Mouse (Mus musculus): ENCODE results near the gene Krt80. TPM values are rescaled to one million over a fixed set of nuclear protein-coding genes. Genes with fewer than 3 reads are reported as not detected.
"Not testable (repeated sequence)": the region's sequence is repeated elsewhere in the genome, so short reads cannot be mapped to it uniquely, and the experiment has no call there.

The Krt80 gene
- total RNA-seq, 2 experiments from 2014 or later: 0.42 to 2.5 TPM

DNA sequence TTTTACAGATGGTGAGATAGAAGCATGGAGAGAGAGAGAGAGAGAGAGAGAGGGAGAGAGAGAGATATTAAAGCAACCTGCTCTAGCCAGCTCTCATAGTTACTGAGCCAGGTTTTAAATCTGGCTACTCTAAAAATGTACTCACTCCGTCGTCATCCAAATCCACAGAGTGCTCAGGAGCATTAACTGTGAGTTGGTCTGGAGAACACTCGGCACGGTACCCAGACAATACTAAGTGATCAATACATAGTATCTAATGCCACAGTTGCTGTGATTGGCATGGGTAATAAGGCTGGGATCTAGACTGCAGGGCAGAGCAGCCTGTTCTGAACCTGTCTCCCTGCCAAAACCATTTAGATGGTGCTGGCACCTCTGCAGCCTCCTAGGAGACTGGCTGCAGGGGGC is 14.6 kb downstream of the Krt80 start:
- no peak for ATAC-seq (replicated peaks; ENCODE audit: low FRiP score, poor library complexity, severe bottlenecking)

DNA sequence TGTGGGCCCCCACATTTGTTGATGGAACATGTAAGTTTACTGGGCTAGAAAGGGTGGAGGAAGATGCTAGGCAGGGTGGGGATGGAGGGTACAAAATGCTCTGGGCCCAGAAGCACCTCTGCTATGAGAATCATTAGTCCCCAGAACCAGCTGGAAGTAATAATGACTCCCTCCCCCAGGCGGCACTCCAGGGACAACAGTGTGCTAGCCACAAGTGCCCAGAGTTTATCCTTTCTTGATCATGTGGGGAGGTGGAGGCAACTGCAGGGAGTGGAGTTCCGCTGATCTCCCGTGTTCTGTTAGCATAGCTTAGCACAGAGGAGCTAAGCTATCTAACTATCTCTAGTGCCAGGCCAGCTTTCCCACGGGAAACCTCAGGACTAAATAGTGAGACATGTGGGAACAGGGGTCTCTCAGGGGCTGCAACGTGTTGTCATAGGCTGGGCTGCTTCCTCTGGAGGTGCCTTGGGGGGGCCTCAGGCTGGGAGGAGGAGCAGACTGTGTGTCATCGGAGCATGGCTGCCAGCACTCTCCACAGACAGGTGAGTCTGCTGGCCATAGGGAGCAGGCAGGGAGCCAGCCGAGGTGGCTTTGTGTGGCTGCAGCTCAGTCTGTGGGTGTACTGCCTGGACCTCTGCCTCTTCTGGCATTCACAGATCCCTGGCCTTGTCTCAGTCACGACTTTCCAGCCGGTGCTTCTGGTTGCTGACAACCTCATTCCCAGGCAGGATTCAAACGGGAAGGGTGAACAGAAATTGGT is 17.1 kb downstream of the Krt80 start:
- no peak for ATAC-seq (replicated peaks; ENCODE audit: low FRiP score, poor library complexity, severe bottlenecking)

DNA sequence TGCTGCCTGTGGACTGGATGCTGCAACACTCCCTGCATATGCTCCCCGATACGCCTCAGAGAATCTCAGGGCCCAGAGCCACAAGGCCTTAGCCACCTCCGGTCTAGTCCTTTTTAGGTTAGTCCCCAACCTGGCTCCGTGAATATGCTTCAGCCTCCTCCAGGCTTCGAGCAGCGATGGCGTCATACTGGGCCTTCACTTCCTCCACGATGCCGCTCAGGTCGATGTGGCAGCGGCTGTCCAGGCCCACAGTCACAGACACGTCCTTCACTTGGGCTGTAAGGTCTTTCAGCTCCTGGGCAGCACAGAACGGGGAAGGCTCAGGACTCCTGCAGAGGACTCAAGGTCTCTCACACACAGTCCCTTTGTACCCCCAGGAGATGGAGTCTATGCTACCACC is 17.9 kb downstream of the Krt80 start:
- no peak for ATAC-seq (replicated peaks; ENCODE audit: low FRiP score, poor library complexity, severe bottlenecking)

DNA sequence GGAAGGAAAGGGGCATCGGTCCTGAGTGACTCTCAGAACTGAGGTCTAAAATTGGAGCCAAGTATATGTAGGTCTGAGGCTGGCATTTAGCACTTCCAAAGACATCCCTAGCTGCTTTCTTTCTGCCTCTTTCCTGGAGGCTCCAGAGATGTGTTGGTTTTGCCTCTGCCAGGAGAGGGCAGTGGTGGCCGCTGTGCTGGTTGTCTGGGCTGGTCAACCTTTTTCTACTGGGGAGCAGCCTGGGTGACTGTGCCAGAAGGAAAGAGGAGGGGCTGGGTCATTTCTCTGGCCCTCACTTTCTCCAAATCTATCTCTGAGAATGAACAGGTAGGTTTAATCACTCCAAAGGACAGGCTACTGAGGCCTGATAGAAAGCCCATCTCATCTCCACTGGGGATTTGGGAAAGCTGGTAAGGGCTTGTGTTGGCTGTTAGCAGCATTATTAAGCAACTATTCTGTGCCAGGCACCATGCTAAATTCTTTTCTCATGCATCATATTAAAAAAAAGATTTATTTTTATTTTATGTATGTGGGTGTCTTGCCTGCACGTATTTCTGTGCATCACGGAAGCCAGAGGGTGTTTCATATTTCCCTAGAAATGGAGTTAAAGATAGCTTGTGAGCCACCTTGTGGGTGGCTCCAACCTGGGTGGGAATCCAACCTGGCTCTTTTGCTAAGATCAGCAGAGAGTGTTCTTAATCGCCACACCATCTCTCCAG is 28.0 kb downstream of the Krt80 start:
- ATAC-seq (replicated peaks; ENCODE audit: low FRiP score, poor library complexity, severe bottlenecking): no peak

DNA sequence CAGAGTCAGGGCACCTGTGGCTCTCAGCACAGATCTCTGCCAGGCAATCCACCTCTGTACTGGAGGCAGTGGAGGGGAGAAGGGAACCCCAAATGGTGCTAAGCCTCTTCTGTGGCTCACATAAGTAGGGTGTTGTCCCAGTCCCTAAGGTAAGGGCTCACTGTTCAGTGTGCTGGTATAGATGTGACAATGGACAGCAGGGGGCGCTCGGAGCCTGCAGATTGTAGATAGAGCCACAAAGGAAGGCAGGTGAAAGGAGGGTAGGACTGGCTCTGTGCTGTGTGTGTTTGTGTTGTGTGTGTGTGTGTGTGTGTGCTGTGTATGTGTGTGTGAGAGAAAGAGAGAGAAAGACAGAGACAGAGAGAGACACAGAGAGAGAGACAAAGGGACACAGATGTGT is 30.4 kb downstream of the Krt80 start:
- ATAC-seq (replicated peaks; ENCODE audit: low FRiP score, poor library complexity, severe bottlenecking): no peak

DNA sequence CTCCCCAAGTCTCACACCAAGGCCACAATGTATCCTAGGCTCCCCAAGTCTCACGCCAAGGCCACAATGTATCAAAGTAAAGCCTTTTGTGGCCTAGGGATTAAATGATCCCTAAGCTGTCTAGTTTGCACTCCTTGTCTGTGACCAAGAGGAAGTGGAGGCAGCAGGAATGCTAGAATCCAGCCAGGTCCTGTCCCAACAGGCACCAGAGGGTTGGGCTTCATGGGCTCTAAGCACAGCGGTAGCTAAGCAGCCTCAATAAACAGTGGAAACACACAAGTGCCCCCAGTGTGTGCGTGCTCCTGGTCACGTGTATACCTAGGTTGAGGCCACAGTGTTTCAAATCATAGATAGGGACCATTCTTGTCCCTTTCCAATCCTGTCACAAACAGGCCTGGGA is 31.6 kb downstream of the Krt80 start:
- no peak for ATAC-seq (replicated peaks; ENCODE audit: low FRiP score, poor library complexity, severe bottlenecking)

DNA sequence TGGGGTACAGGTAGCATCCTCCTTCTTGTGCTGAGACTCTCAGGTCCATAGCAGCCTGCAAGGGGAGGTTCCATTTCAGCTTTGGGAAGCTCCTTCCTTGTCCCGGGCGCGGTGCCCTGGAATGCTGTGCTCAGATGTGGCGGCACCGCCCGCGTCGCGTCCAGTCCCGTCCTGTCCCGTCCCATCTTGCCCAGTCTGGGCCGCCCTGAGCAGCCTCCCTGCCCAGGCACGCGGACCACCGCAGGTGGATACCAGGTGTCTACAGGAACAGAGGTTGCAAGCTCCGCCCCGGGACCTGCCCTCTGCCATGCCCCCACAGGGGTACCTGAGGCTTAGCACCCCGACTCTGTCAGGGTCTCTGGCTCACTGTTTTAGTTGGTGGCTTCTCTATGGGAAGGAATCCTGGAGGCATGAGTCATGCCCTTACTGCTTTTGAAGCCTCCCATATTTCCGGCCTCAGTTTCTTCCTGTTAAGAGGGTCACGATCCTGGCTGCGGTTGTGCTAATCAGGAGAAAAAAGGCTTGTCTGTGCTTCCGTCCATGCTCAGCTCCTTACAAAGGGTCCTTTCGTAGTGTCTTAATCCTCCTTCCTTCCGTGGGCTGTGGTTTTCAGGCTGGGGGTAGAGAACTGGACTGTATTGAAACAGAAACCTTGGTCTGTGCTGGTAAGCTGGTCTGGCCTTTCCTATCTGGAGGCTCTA is 33.3 kb downstream of the Krt80 start:
- ATAC-seq (replicated peaks; ENCODE audit: low FRiP score, poor library complexity, severe bottlenecking): no peak

DNA sequence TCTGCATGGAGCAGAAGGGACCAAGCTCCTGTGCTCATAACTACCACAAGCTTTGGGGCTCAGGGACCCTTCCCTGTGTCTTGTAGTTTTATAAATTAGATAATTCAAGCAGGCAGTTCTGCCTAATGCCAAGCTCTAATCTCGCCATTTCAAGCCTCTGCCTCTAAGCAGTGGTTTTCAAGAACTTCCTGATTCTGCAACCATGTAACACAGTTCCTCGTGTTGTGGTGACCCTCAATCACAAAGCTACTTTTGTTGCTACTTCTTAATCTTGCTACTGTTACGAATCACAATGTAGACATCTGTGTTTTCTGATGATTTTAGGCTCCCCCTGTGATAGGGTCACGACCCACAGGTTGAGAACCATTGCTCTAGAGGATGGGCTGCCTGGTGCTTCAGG is 36.3 kb downstream of the Krt80 start:
- no peak for ATAC-seq (replicated peaks; ENCODE audit: low FRiP score, poor library complexity, severe bottlenecking)

DNA sequence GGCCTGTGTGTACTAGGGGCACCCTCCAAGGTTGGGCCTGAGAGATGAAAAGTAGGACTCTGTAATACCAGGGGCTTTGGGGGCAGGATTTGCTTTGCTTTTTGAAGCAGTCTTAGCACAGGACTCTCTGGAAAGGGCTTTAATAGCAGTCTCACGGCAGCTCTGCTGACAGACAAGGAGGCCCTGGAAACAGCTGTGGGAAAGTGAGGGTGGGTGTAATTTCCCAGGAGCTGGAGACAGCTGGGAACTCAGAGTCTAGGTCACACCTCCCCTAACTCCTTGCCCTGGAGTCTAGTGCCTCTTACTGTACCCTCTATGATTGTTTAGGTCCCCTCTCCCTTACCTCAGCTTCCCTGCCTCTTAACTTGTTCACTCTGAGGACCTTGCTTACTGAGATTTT is 36.8 kb downstream of the Krt80 start:
- no peak for ATAC-seq (replicated peaks; ENCODE audit: low FRiP score, poor library complexity, severe bottlenecking)

DNA sequence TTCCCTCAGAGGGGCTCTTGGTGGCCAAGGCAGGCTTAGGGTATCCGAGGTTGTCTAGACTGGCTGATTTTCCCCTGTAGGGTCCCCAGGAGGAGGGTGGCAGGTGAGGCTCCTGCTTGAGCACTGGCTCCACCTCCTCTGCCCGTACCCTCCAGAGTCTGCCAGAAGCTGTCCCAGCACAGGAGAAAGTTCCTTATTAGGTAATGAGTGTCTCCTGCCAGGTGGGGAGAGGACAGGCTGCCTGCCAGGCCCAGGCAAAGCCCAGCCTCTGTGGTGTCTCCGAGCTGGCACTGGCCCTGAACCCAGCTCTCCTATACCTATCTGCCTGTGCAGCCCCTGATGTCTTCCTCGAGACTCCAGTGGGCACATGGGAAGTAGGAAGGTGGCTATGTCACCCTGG is 37.6 kb downstream of the Krt80 start:
- ATAC-seq (replicated peaks; ENCODE audit: low FRiP score, poor library complexity, severe bottlenecking): no peak

DNA sequence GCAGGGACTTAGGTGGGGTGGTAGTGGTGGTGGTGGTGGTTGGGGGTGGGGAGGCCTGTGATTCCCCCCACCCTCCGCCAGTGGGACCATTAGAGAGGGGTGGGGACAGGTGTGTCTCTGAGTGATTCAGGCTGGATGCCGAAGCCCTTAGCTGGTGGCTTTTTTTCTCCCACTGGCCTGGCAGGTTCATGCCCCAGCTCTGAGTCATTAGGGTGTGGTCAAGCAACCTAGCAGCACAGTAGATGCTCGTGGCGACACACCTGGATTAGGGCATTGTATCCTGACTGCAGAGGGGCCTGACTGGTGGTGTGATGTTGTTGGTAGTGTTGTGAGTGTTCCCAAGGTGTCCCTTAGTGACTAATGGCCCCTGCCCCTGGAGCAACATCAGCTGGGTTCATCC is 38.9 kb downstream of the Krt80 start:
- no peak for ATAC-seq (replicated peaks; ENCODE audit: low FRiP score, poor library complexity, severe bottlenecking)

DNA sequence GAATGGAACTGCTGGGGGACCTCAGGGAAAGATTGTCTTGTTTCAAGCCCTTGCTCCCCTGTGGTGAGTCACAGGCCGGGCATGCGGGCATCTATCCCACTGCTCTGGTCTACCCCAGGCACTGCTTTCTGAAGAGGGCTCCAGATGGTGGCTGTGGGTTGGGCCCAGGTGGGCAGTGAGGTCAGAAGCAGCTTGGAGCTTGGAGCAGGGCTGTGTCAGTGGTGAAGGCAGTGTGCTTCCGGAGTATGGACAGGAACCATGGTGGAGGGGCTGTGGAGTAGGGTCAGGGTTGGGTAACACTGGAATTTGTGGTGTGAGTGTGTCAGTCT is 40.4 kb downstream of the Krt80 start:
- ATAC-seq (replicated peaks; ENCODE audit: low FRiP score, poor library complexity, severe bottlenecking): no peak

DNA sequence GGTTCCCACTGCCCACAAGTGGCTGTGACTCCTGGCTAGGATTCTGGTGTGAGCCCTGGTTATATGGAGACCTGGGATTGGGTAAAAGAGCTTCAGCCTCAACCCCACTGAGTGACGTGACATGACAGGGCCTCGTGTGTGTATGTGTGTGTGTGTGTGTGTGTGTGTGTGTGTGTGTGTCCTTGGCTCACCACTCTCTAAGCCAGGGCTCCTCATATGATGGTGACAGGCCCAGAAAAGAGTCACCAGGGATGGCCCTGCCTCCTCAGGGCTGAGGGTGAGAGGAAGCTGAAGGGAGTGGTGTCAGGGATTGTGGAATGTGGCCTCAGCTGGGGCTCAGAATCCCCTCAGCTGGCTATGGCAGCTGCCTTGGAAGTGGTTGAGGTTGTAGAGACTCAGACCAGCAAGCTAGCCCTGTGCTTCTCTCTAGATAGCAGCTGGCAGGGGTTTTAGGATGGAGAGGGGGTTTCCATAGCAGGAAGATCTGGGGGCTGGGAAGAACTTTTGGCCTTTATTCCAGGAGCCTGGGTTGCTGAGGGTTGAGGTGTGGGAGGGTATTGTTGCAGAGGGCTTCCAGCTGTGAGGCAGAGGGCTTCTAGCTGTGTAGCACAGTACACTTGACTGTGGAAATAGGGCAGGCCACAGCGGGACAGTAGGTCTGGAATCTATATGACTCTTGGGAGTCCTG is 40.9 kb downstream of the Krt80 start:
- no peak for ATAC-seq (replicated peaks; ENCODE audit: low FRiP score, poor library complexity, severe bottlenecking)

DNA sequence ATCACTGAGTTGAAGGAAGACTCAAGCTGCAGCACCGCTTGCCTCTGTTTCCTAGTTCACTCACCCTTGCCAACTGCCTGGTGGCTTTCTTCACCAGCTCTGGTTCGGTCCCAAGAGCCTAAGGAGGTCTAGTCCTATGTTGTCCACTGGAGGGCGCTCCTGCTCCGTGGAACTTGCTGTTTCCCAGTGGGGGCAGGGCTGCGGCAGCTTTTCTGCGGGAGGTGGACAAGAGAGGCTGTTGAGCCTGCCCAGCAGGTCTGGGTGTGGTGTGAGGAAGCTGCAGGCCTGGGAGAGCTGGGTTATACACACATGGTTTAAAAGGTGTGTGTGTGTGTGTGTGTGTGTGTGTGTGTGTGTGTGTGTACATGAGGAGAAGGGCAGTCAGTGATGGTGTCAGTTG is 42.7 kb downstream of the Krt80 start:
- no peak for ATAC-seq (replicated peaks; ENCODE audit: low FRiP score, poor library complexity, severe bottlenecking)

DNA sequence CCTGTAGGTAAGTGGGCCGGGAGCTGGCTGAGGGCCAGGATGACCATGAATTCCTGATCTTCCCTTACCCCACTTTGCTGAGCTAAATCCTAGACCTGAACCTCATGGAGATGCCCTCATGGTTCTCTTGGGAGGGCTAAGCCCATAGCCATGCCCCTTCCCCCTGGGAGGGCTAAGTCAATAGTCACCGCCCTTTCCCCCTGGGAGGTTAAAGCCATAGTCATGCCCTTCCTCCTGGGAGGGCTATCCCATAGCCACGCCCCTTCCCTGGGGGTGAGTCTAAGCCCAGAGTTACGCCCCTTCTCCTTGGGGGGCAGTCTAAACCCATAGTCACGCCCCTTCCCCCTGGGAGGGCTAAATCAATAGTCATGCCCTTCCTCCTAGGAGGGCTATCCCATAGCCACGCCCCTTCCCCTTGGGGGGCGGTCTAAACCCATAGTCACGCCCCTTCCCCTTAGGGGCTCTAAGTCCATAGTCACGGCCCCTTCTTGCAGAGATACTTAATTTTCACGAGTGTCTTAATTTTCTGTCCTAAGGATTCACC is 43.9 kb downstream of the Krt80 start:
- ATAC-seq (replicated peaks; ENCODE audit: low FRiP score, poor library complexity, severe bottlenecking): no peak

DNA sequence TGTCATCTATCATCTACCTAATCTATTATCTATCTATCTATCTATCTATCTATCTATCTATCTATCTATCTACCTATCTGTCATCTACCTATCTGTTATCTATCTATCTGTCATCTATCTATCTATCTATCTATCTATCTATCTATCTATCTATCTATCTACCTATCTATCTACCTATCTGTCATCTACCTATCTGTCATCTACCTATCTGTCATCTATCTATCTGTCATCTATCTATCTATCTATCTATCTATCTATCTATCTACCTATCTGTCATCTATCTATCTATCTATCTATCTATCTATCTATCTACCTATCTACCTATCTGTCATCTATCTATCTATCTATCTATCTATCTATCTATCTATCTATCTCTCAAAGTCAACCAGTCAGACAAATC is 45.6 kb downstream of the Krt80 start:
- ATAC-seq (replicated peaks; ENCODE audit: low FRiP score, poor library complexity, severe bottlenecking): not testable (repeated sequence)

DNA sequence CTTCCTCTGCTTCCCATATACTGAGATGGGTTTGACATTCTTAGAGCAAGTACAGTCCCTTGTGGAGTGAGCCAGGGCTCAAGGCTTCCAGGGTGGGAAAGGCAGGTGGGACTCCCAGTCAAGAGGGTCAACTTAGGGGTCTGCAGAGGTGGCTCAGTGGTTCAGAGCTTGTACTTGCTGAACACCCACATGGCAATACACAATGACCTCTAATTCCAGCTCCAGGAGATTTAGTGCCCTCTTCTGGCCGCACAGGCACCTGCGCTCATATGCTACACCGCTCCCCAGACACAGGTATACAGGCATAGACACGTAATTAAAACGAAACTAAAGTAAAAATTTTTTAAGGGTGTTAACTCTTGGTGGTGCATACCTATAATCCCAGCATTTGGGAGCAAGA is 46.5 kb downstream of the Krt80 start:
- ATAC-seq (replicated peaks; ENCODE audit: low FRiP score, poor library complexity, severe bottlenecking): no peak

DNA sequence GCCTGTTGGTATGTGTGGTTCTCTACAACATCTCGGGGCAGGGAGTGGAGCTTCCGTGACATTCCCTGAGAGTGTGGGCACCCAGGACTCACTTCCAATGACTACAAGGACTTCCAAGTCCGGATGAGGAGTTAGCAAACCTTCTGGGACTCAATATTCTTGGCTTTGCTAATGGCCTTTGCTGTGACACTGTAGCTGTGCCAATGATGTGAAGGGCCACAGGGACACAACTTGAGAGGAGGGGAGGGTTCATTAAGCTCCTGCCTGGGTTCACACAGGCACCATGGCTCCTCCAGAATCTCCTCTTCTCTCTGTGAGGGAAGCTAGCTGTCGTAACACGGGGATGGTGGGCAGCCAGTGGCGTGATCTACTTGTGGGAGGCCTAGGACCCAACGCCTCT is 47.3 kb downstream of the Krt80 start:
- no peak for ATAC-seq (replicated peaks; ENCODE audit: low FRiP score, poor library complexity, severe bottlenecking)

DNA sequence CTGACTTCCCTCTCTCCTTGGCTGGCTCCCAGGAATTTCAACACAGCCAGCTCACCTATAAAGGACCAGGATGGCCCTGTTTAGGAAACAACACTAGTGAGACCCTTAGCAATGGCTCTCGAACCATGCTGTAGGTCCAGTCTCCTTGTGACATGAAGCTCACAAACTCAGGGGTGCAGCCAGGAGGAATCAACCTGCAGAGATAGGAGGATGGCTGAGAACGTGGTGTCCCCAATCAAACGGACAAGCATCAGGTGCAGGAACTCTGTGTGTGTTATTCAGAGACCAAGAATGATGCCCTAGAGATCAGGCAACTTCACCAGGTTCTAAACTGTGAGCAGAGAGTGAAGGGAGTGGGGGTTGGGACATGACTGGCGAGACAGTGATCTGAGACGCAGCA is 47.9 kb downstream of the Krt80 start:
- no peak for ATAC-seq (replicated peaks; ENCODE audit: low FRiP score, poor library complexity, severe bottlenecking)

DNA sequence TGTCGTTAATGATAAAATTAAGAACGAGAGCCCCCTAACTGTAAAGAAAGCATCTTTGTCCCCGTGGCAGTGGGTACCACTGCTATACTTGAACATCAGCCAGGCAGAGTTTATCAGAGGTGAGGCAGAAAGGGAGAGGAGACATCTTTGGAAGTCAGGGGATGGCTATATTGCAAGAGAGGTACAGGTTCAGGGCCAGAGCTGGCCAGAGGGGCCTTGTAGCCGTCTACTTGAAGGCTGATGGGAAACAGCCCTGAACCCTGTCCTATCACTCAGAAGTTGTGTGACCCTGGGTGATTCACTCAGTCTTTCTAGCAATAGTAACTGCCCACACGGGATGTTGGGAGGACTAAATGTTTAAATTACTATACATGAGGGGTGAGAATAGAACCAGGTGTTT is 48.8 kb downstream of the Krt80 start:
- no peak for ATAC-seq (replicated peaks; ENCODE audit: low FRiP score, poor library complexity, severe bottlenecking)
